Mouse (Mus musculus): ENCODE data around the gene Cnbp. TPM values are rescaled to one million over a fixed set of nuclear protein-coding genes. Genes with fewer than 3 reads are reported as not detected.

Gene Cnbp
- total and polyA plus RNA-seq, 2 experiments from 2014 or later, result 247 to 591 TPM

GRCm38 (mm10) chr6:87812656-87813055 lies 38.2 kb downstream of the Cnbp start:
- ATAC-seq (ENCODE audit: insufficient read depth, low read depth) (no peak), DNase-seq (ENCODE audit: low spot score) (no peak)
- Histone ChIP-seq H3K4me2 (ENCODE audit: low read depth, low read length) (peak overlapping the region; percentile 94), H3K4me3 (ENCODE audit: low read depth, low read length) (no peak overlapping the region), H3K9ac (replicated peaks; ENCODE audit: low read depth, low read length) (no peak overlapping the region), H3K36me3 (replicated peaks; ENCODE audit: control insufficient read depth, insufficient read depth, low read length) (peaks cover 26% of the 10 kb centered on the region), H3K4me1 (ENCODE audit: control insufficient read depth, insufficient read depth) (peaks cover 12% of the 10 kb centered on the region), H3K9me3 (replicated peaks; ENCODE audit: control insufficient read depth, low read length) (no peaks in the 10 kb centered on the region), H3K27ac (ENCODE audit: low read depth) (no peak overlapping the region), H3K27me3 (ENCODE audit: control insufficient read depth, insufficient read depth, low read length) (no peaks in the 10 kb centered on the region)
- 95% methylated on average over 1 of the region's 1 CpGs for WGBS
- TF ChIP-seq EP300 (IDR thresholded peaks at IDR 0.05; ENCODE audit: low read depth) (no peak), CTCF (IDR thresholded peaks at IDR 0.05; ENCODE audit: low read depth) (no peak)

DNA sequence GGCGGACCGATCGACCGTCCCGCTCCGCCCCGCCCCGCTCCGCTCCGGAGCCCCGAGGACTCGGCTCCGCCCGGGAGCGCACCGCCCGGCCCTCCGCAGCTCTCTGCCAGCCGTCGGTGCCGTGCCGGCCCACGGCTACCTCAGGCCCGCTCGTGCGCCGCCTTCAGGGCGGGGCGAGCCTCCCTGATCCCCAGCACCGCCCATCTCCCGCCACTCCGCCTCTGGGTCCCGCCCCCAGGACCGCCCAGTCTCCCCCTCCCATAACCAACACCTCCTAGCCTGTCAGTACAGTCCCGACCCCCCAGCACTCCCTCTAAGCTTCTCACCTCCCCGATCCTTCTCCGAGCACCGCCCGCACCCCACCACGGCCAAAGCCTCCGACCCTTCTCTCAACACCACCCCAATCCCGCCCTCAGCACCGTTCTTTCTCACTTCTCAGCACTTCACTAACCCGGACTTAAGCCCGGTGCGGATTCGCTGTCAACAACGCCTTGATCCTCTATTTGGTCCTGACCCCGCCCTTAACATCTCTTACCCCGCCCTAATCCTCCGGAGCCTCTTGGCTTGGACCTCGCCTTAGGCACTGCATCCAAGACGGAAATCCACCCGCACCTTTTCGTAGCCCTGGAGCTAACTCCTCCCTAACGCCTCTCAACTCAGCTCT lies 39.1 kb downstream of the Cnbp start, which contains the start of gene Rab43:
Gene Rab43, minus strand, starts transcription at position 490 of the 664 bp plus-strand sequence.
- WGBS, result under 1% methylated on average over 53 of the region's 56 CpGs

DNA sequence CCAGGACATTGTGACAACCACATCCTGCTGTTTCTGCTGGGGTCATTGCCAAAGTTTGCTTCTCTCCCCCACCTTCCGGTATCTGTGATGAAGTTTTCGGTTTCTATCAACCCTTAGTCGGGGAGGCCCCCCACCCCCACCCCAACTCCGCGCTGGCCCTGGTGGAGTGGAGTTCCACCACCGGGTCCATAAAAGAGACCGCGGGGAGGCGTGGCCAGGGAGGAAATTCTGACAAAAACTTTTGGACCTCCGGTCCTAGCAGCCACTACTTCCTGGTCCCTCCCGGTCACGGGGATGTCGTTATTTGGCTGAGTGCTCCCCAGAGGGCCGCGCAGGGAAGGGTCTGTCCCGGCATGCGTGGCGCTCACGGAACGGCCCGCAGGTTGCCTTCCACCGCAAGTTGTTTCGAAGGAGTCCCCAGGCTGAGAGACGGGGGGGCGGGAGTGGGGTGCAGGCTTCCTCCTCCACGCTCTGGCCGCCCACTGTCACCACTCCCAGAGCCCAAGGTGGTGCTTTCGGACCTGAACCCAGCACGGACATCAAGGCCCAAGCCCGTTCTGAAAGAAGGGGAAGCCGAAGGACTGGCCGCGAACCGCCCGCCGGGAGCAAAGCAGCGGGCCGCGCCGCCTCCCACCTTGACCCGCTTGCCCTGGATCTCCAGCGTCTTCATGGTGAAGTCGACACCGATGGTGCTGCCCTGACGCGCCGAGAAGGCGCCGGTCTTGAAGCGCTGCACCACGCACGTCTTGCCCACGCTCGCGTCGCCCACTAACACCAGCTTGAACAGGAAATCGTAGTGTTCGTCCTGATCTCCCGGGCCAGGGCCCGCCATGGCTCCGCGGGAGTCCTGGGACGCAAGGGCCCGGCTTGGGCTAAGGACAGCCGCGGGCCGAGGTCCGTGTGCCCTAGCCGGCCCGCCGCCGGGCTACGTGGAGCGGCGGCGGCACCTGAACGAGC lies 39.9 kb downstream of the Cnbp start:
- peaks cover 11% of the 10 kb centered on the region; the same call in 1 of the 2 replicates for H3K36me3 ChIP-seq (replicated peaks; ENCODE audit: control insufficient read depth, insufficient read depth, low read length)
- H3K4me1 ChIP-seq (ENCODE audit: control insufficient read depth, insufficient read depth), result peaks cover 19% of the 10 kb centered on the region
- peak overlapping the region; percentile 81 for H3K9ac ChIP-seq (replicated peaks; ENCODE audit: low read depth, low read length)
- peak; percentile 58 for DNase-seq (ENCODE audit: low spot score)
- TF ChIP-seq CTCF (IDR thresholded peaks at IDR 0.05; ENCODE audit: low read depth), result no peak
- TF ChIP-seq EP300 (IDR thresholded peaks at IDR 0.05; ENCODE audit: low read depth), result no peak
- WGBS, result under 1% methylated on average over 73 of the region's 77 CpGs
- H3K27me3 ChIP-seq (ENCODE audit: control insufficient read depth, insufficient read depth, low read length), result no peaks in the 10 kb centered on the region
- ATAC-seq (ENCODE audit: insufficient read depth, low read depth), result peak; percentile 57
- H3K9me3 ChIP-seq (replicated peaks; ENCODE audit: control insufficient read depth, low read length), result no peaks in the 10 kb centered on the region
- H3K27ac ChIP-seq (ENCODE audit: low read depth), result peak overlapping the region; percentile 89
- H3K4me2 ChIP-seq (ENCODE audit: low read depth, low read length), result peak overlapping the region; percentile 94
- peak overlapping the region; percentile 75 for H3K4me3 ChIP-seq (ENCODE audit: low read depth, low read length)

More for the DNA sequence above, 39.1 kb downstream of the Cnbp start, which contains the start of gene Rab43:
- peak within 1 kb of the TSS; percentile 94 for H3K4me2 ChIP-seq (ENCODE audit: low read depth, low read length)
- H3K27me3 ChIP-seq (ENCODE audit: control insufficient read depth, insufficient read depth, low read length), result no peaks in the 10 kb centered on the region
- DNase-seq (ENCODE audit: low spot score) (peak; percentile 82), ATAC-seq (ENCODE audit: insufficient read depth, low read depth) (peak; percentile 97)
- peaks cover 18% of the 10 kb centered on the region for H3K4me1 ChIP-seq (ENCODE audit: control insufficient read depth, insufficient read depth)
- peak within 1 kb of the TSS; percentile 89 for H3K27ac ChIP-seq (ENCODE audit: low read depth)
- H3K9ac ChIP-seq (replicated peaks; ENCODE audit: low read depth, low read length), result peak within 1 kb of the TSS; percentile 81
- H3K4me3 ChIP-seq (ENCODE audit: low read depth, low read length), result peak within 1 kb of the TSS; percentile 75
- TF ChIP-seq CTCF (IDR thresholded peaks at IDR 0.05; ENCODE audit: low read depth), result peak; percentile 25; the same call in 1 of the 2 replicates
- TF ChIP-seq EP300 (IDR thresholded peaks at IDR 0.05; ENCODE audit: low read depth), result peak; percentile 30; the same call in 1 of the 2 replicates
- no peaks in the 10 kb centered on the region for H3K9me3 ChIP-seq (replicated peaks; ENCODE audit: control insufficient read depth, low read length)
- H3K36me3 ChIP-seq (replicated peaks; ENCODE audit: control insufficient read depth, insufficient read depth, low read length), result peaks cover 18% of the 10 kb centered on the region

- H3K4me1 ChIP-seq (ENCODE audit: control insufficient read depth, insufficient read depth), result peaks cover 19% of the 10 kb centered on the region
- no peaks in the 10 kb centered on the region for H3K27me3 ChIP-seq (ENCODE audit: control insufficient read depth, insufficient read depth, low read length)
- WGBS, result 36% methylated on average over 6 of the region's 6 CpGs
- H3K9me3 ChIP-seq (replicated peaks; ENCODE audit: control insufficient read depth, low read length), result no peaks in the 10 kb centered on the region
- 0 out of 2 replicates have a peak, but pooled peaks cover 7% of the 10 kb centered on the region for H3K36me3 ChIP-seq (replicated peaks; ENCODE audit: control insufficient read depth, insufficient read depth, low read length)
- ATAC-seq (ENCODE audit: insufficient read depth, low read depth) (no peak), DNase-seq (ENCODE audit: low spot score) (no peak)
- no peak for TF ChIP-seq EP300 (IDR thresholded peaks at IDR 0.05; ENCODE audit: low read depth)
- H3K4me3 ChIP-seq (ENCODE audit: low read depth, low read length), result peak overlapping the region; percentile 75
- peak overlapping the region; percentile 94 for H3K4me2 ChIP-seq (ENCODE audit: low read depth, low read length)
- 0 out of 2 replicates have a peak overlapping the region, but pooled peaks have one; percentile 81 for H3K9ac ChIP-seq (replicated peaks; ENCODE audit: low read depth, low read length)
- peak overlapping the region; percentile 89 for H3K27ac ChIP-seq (ENCODE audit: low read depth)
These were observed 40.6 kb downstream of the Cnbp start for GRCm38 (mm10) chr6:87810311-87810710.

- peaks cover 19% of the 10 kb centered on the region for H3K4me1 ChIP-seq (ENCODE audit: control insufficient read depth, insufficient read depth)
- 0 out of 2 replicates have a peak, but pooled peaks cover 7% of the 10 kb centered on the region for H3K36me3 ChIP-seq (replicated peaks; ENCODE audit: control insufficient read depth, insufficient read depth, low read length)
- peak overlapping the region; percentile 75; the same call in 1 of the 2 replicates for H3K4me3 ChIP-seq (ENCODE audit: low read depth, low read length)
- ATAC-seq (ENCODE audit: insufficient read depth, low read depth) (no peak), DNase-seq (ENCODE audit: low spot score) (no peak)
- peak overlapping the region; percentile 28 for H3K27ac ChIP-seq (ENCODE audit: low read depth)
- WGBS, result 75% methylated on average over 6 of the region's 6 CpGs
- H3K9me3 ChIP-seq (replicated peaks; ENCODE audit: control insufficient read depth, low read length), result no peaks in the 10 kb centered on the region
- no peak overlapping the region for H3K9ac ChIP-seq (replicated peaks; ENCODE audit: low read depth, low read length)
- no peaks in the 10 kb centered on the region for H3K27me3 ChIP-seq (ENCODE audit: control insufficient read depth, insufficient read depth, low read length)
- TF ChIP-seq CTCF (IDR thresholded peaks at IDR 0.05; ENCODE audit: low read depth), result no peak
- no peak for TF ChIP-seq EP300 (IDR thresholded peaks at IDR 0.05; ENCODE audit: low read depth)
- peak overlapping the region; percentile 94 for H3K4me2 ChIP-seq (ENCODE audit: low read depth, low read length)
These were observed 41.2 kb downstream of the Cnbp start for GRCm38 (mm10) chr6:87809651-87810161.
